Mouse (Mus musculus): ENCODE measurements around the gene Smc5. TPM values are rescaled to one million over a fixed set of nuclear protein-coding genes. Genes with fewer than 3 reads are reported as not detected.

Smc5 gene
- polyA plus RNA-seq, 1 experiment = 37.2 TPM

DNA sequence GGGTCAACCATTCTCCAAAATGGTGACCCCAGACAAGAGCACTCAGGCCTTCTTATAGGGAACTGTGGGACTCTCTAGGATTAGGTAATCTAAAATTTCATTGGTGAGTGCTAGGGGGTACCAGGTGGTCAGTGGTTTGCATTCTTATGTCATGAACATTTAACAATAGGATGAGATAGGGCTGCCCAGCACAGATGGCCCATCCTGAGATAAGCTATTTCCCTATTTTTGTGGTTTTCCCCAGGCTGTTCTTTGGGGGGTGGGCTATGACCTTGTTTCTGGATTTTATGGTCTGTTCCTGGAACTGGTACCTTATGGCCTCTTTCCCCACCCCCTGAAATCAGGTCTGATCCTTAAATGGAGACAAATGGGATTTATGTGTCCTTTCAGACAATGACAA, 23.5 kb upstream of the Smc5 start:
- no peak for TF ChIP-seq POLR2A (IDR thresholded peaks at IDR 0.05; ENCODE audit: extremely low read depth, insufficient read depth, low read length)
- no peak for TF ChIP-seq CTCF (IDR thresholded peaks at IDR 0.05; ENCODE audit: extremely low read depth, insufficient read depth, low read length)
- Histone ChIP-seq H3K4me1 (ENCODE audit: control insufficient read depth, insufficient read depth, low read length) (peaks cover 3% of the 10 kb centered on the region; the same call in 1 of the 2 replicates), H3K27ac (ENCODE audit: insufficient read depth, low read length) (no peak overlapping the region), H3K4me3 (ENCODE audit: insufficient read depth, low read length) (no peak overlapping the region)

DNA sequence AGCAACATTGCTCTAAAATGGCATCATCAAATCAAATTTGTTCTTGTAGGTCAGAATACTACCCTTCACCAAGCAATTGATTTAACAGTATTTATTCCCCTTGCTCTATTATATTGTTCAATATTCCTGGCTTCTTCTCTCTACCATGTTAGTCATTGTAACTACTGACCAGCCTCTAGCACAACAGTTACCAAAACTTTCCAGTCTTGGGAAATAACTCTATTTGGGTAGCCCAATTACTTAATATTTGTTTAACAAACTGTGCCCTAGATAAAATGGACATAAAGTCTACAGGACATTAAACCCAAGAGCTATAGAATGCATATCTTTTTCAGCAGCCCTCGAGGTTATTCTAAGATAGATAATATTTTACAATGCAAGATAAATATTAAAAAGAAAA, 15.6 kb upstream of the Smc5 start:
- Histone ChIP-seq H3K4me3 (ENCODE audit: insufficient read depth, low read length) (no peak overlapping the region), H3K27ac (ENCODE audit: insufficient read depth, low read length) (no peak overlapping the region), H3K4me1 (ENCODE audit: control insufficient read depth, insufficient read depth, low read length) (no peaks in the 10 kb centered on the region)
- no peak for TF ChIP-seq CTCF (IDR thresholded peaks at IDR 0.05; ENCODE audit: extremely low read depth, insufficient read depth, low read length)
- no peak for TF ChIP-seq POLR2A (IDR thresholded peaks at IDR 0.05; ENCODE audit: extremely low read depth, insufficient read depth, low read length)

DNA sequence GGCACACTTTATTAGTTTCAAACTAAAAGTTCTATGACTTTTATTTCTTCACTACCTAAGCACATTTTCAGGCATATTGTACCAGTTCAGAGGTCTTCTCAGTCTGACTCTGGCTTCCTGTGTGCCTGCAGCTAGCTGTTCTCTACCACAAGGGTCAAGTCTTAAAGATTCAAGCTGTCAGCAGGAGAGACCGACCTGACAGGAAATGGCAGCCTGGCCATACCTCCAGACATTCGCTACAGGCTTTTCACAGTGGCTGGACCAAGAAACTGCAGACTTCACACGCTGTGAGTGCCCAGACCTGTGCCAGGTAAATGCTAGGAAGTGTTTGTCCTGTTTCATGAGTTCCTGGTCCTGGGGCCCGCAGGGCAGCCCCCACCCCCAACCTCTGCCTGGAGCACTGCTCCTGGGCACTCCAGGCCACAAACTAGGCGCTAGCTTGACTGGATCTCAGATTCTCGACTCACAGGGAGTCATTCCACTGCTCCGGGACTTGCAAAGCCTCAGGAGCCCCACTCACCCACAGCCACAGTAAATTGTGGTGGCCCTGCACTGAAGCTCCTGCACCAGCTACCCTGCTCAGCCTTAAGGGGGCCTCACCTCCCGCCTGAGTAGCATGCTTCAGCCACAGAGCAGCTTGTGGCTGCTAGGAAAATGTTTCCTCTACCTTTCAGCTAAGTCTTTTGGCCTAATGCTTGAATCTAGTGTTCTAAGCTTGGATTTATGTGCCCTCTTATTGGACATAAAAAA, 8.4 kb upstream of the Smc5 start:
- TF ChIP-seq POLR2A (IDR thresholded peaks at IDR 0.05; ENCODE audit: extremely low read depth, insufficient read depth, low read length) = no peak
- no peak for TF ChIP-seq CTCF (IDR thresholded peaks at IDR 0.05; ENCODE audit: extremely low read depth, insufficient read depth, low read length)
- Histone ChIP-seq H3K4me3 (ENCODE audit: insufficient read depth, low read length) (no peak overlapping the region), H3K4me1 (ENCODE audit: control insufficient read depth, insufficient read depth, low read length) (no peaks in the 10 kb centered on the region), H3K27ac (ENCODE audit: insufficient read depth, low read length) (no peak overlapping the region)

DNA sequence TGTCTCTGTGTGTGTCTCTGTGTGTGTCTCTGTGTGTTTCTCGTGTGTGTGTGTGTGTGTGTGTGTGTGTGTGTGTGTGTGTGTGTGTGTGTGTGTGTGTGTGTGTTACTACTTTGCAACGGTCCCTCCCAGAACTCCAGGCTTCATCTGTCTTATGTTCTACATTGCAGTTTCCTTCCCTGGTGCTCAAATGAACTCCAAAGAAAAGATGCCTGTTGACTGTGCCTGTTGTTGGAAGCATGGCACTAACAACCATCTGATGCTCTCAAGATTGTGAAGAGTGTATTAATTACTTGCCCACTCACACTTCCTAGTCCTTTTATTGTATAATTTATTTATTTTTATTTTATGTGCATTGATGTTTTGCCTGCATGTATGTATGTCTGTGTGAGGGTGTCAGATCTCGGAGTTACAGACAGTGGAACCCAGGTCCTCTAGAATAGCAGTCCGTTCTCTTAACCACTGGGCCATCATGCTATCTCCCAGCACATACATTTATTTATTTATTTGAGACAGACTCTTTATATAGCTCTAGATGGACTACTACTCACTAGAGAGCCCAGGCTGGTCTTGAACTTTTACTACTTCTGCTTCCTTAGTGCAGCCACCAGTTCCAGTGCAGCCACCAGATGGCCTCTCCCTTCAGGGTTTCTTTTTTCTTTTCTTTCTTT, 492 bp upstream of the Smc5 start:
- no peak for TF ChIP-seq CTCF (IDR thresholded peaks at IDR 0.05; ENCODE audit: extremely low read depth, insufficient read depth, low read length)
- TF ChIP-seq POLR2A (IDR thresholded peaks at IDR 0.05; ENCODE audit: extremely low read depth, insufficient read depth, low read length) = no peak; the same call in 1 of the 2 replicates
- Histone ChIP-seq H3K4me1 (ENCODE audit: control insufficient read depth, insufficient read depth, low read length) (no peaks in the 10 kb centered on the region; the same call in none of the 2 replicates), H3K27ac (ENCODE audit: insufficient read depth, low read length) (no peak overlapping the region), H3K4me3 (ENCODE audit: insufficient read depth, low read length) (peak overlapping the region; percentile 90)

DNA sequence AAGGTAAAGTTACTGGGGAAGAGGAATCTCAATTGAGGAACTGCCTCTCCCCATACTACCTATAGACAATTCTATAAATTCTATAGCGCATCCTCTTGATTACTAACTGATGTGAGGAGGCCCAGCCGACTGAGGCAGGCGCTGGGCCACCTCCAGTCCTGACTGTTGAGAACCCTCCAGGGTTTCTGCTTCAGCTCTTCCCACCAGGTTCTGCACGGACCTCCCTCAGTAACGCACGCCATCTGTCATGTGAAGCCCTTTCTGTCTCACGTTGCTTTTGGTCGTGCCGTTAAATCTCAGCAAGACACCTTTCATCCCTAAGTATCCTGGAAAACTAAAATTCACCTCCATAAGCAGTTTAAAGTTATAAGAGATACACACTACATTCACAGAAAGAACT, 16.9 kb downstream of the Smc5 start:
- no peaks in the 10 kb centered on the region; the same call in 1 of the 2 replicates for H3K4me1 ChIP-seq (ENCODE audit: control insufficient read depth, insufficient read depth, low read length)
- no peak overlapping the region for H3K4me3 ChIP-seq (ENCODE audit: insufficient read depth, low read length)
- no peak overlapping the region for H3K27ac ChIP-seq (ENCODE audit: insufficient read depth, low read length)
- TF ChIP-seq CTCF (IDR thresholded peaks at IDR 0.05; ENCODE audit: extremely low read depth, insufficient read depth, low read length) (no peak), POLR2A (IDR thresholded peaks at IDR 0.05; ENCODE audit: extremely low read depth, insufficient read depth, low read length) (no peak)

DNA sequence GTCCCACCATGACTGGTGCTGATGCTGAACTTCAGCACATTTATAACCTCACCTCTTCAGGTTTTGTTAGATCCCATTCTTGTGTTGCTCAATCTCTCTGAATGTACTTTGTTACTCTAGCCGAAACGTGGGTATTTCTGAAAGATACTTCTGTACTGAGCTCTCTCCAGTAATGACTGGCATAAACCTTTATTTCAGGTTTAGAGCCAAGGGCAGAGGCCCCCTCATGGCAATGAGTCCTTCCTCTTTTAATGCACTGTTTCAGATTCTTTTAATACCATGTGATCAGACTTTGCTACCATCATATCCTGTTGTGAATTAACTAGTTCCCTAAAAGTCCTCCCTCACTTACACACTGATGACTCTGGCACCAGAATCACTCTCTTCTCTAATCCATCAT, 27.2 kb downstream of the Smc5 start:
- Histone ChIP-seq H3K4me1 (ENCODE audit: control insufficient read depth, insufficient read depth, low read length) (no peaks in the 10 kb centered on the region), H3K4me3 (ENCODE audit: insufficient read depth, low read length) (no peak overlapping the region), H3K27ac (ENCODE audit: insufficient read depth, low read length) (no peak overlapping the region)
- TF ChIP-seq CTCF (IDR thresholded peaks at IDR 0.05; ENCODE audit: extremely low read depth, insufficient read depth, low read length) = no peak
- no peak for TF ChIP-seq POLR2A (IDR thresholded peaks at IDR 0.05; ENCODE audit: extremely low read depth, insufficient read depth, low read length)

DNA sequence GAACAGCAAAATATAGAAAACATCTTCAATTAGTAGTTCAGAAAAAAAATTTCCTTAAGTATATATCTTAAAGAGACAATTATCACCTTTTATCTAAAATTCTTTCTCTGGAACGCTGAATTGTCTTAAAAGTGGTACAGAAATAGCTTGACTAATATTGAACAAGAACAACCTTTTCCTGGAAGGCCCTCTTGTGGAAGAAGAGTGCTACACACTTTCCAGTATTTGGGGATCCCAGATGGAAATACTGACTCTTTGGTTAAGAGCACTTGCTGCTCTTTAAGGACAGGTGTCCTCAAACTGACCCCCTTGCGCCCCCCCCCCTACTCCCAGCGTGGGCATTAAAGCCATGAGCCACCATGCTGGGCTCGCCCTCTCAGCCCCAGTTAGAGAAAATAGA, 48.6 kb downstream of the Smc5 start:
- TF ChIP-seq CTCF (IDR thresholded peaks at IDR 0.05; ENCODE audit: extremely low read depth, insufficient read depth, low read length) (peak; percentile 16; the same call in 1 of the 2 replicates), POLR2A (IDR thresholded peaks at IDR 0.05; ENCODE audit: extremely low read depth, insufficient read depth, low read length) (no peak)
- H3K4me3 ChIP-seq (ENCODE audit: insufficient read depth, low read length) = no peak overlapping the region
- no peak overlapping the region for H3K27ac ChIP-seq (ENCODE audit: insufficient read depth, low read length)
- no peaks in the 10 kb centered on the region for H3K4me1 ChIP-seq (ENCODE audit: control insufficient read depth, insufficient read depth, low read length)

DNA sequence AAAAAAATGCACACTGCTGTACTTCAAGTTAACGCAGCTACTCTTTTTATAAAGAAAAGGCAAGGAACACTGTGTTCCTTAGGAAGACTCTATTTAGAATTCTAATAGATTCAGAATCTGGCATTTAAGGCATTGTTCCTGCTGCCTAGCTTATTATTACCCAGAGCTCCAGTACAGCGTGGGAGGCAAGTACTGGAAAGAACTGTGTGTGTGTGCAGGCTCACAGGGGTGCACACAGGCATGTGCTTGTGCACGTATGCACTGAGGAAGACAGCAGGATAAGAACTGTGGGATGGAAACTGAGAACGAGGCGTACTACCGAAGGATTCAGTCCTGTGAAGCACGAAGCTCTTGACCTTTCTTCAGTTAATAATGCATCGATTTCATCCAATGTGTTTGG, 59.4 kb downstream of the Smc5 start:
- Histone ChIP-seq H3K4me3 (ENCODE audit: insufficient read depth, low read length) (no peak overlapping the region), H3K27ac (ENCODE audit: insufficient read depth, low read length) (peak overlapping the region; percentile 3; the same call in 1 of the 2 replicates), H3K4me1 (ENCODE audit: control insufficient read depth, insufficient read depth, low read length) (0 out of 2 replicates have a peak, but pooled peaks cover 1% of the 10 kb centered on the region)
- TF ChIP-seq POLR2A (IDR thresholded peaks at IDR 0.05; ENCODE audit: extremely low read depth, insufficient read depth, low read length) = no peak
- no peak for TF ChIP-seq CTCF (IDR thresholded peaks at IDR 0.05; ENCODE audit: extremely low read depth, insufficient read depth, low read length)

DNA sequence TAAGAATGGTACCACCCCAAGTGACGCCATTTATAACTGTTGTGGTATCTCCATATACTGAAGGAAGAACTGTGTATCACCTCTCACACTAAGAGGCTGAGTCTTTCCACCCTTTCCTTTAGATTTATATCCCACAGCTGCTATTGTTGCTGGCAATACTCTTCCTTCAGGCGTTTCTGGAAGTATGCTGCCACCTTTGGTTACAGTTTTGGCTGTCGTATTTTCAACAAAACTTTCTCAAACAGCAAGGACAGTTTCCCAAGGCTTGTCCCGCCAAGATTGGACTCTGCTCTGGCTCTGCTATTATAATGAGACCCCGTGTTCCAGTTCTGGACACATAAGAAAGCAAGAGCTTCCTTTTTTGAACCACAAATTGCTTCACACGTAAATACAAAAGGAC, 62.4 kb downstream of the Smc5 start:
- no peak overlapping the region for H3K4me3 ChIP-seq (ENCODE audit: insufficient read depth, low read length)
- 0 out of 2 replicates have a peak, but pooled peaks cover 1% of the 10 kb centered on the region for H3K4me1 ChIP-seq (ENCODE audit: control insufficient read depth, insufficient read depth, low read length)
- no peak overlapping the region for H3K27ac ChIP-seq (ENCODE audit: insufficient read depth, low read length)
- TF ChIP-seq CTCF (IDR thresholded peaks at IDR 0.05; ENCODE audit: extremely low read depth, insufficient read depth, low read length) = peak; percentile 28; the same call in 1 of the 2 replicates
- no peak for TF ChIP-seq POLR2A (IDR thresholded peaks at IDR 0.05; ENCODE audit: extremely low read depth, insufficient read depth, low read length)

Measured in cortical plate, adult 2 months (tissue).